Mouse (Mus musculus) mouse trophoblast stem cell (cell line): ENCODE data around the gene Gm37240.

Experiments used
- in situ Hi-C, 2 experiments: fragments of 300-500 bp; cut with MseI, MboI; formaldehyde crosslinking; loops; 2 replicates in 1 of 2; 3 replicates in 1 of 2; pipeline ENCODE4 v1.15.1; 2025

The Gm37240 gene

DNA sequence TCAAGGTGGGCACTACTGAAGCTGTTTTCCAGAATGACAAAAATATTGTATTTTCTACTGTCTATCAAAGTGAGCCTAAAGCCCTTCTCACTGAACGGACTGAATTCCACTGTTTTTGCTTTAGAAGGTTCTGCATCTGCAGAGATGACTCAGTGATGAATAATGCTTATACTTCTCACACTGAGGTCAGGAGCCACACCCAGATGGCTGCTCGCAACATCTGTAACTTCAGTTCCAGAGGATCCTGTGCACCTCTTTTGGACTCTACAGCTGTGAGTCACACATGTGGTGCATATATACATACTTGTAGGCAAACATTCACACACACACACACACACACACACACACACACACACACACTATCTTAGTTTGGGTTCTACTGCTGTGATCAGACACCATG lies 602.8 kb downstream of the Gm37240 start:
- in situ Hi-C loops: no loop called here

DNA sequence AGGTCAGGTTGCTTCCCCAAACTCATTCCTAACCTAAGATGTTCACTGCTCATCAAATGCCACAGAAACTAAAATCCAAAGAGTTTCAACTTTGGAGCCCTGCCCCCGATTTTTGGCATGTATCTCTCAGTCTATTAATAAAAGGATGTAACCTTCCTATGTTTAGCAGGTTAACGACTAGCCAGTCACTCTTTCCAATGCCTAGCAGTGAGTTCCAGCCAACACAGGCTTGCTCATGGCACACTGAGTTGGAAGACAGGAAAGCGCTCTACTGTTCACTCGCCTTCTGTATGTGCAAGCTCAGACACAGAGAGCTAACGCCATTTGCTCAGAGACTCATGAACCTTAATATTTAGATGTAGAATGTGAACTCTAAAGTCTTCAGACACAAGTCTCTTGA lies 604.5 kb downstream of the Gm37240 start:
- in situ Hi-C loops: no loop called here

DNA sequence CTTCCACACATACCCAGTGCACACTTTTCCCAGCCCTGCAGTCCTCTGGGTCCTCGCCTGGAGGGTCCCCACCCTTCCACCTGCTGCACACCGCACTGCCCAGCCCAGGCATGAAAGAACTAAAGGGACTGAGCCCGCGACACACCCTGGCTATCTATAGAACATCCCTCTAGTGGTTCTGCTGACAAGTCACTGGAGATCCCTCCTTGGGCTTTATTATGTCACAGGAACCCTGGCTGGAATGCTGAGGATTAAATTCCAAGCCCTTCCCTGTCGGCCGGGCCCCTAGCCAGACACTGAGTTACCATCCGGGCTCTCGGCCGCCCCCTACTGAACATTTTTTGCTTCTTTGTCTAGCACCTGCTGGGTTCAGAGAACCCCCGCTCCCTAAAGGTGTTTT lies 612.2 kb downstream of the Gm37240 start:
- in situ Hi-C loops: loop anchor here in 1 of 2 experiments (10.0 kb wide), 1 partner anchor 350 kb away; no protein-coding TSS in a partner anchor

- in situ Hi-C loops: loop anchor here in 1 of 2 experiments (10.0 kb wide), 1 partner anchor 347 kb away; no protein-coding TSS in a partner anchor
Observed at GRCm38 (mm10) chr3:85271491-85271890, 615.8 kb downstream of the Gm37240 start.

- in situ Hi-C loops: no loop called here
Observed at GRCm38 (mm10) chr3:85264963-85265362, 622.4 kb downstream of the Gm37240 start.

DNA sequence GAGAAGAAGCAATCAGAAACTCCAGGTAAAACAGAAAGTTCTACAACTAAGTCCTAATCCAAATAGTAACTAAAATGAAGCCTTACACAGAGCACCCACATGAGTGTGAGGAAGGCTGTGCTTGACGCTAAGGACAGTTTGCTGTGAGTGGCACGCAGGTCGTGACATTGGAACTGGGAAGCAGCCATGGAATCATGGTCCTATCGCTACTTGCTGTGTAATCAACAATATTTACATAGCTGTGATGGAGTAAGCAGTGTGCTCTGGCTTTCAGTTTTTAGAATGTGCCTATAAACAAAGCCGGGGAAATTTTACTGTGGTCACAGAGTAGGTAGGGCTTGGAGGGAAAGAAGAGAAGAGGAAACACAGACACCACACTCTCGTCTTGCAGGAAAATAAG lies 622.8 kb downstream of the Gm37240 start:
- in situ Hi-C loops: no loop called here

DNA sequence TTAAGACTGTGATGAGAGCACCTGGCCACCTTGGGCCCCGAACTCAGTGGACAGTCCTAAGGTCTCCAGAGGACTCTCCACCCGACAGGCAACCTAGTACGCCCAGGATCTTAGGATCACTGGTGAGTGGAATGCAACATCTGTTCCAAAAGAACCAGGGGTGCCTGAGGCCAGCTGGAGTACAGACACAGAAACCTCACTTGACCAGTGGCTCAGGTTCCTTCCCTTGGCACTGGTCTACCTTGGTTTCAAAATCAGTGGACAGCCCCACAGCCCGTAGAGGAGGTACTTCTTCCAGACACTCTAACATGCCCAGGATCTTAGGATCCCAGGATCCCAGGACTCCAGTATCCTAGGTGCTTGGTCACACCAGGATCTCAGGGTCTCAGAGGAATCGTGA lies 632.8 kb downstream of the Gm37240 start:
- in situ Hi-C loops: no loop called here

DNA sequence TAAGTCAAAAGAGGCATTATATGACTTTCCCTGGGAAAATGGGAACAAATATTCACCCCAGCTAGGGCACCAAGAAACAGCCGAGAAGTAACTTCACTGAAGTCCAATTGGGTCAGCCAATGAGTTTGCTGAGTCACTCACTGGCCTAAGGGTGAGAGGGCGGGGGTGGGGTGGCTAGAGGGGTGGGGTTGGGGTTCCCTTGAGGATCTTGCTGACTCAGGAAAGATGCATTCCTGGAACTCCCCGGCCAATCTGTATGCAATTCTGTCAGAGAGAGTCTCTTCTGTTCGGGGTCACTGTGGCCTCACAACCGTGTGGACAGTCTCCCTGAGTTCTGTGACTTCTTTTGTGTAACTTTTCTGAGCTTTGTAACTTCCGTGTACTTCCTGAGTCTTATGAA lies 635.7 kb downstream of the Gm37240 start:
- in situ Hi-C loops: no loop called here

GRCm38 (mm10) chr3:85246131-85246530 lies 641.2 kb downstream of the Gm37240 start:
- in situ Hi-C loops: no loop called here

GRCm38 (mm10) chr3:85236546-85236945 lies 650.8 kb downstream of the Gm37240 start:
- in situ Hi-C loops: no loop called here

GRCm38 (mm10) chr3:85232846-85233245 lies 654.5 kb downstream of the Gm37240 start:
- in situ Hi-C loops: no loop called here

- in situ Hi-C loops: no loop called here
Observed at GRCm38 (mm10) chr3:85222046-85222445, 665.3 kb downstream of the Gm37240 start.

- in situ Hi-C loops: no loop called here
Observed at GRCm38 (mm10) chr3:85214926-85215325, 672.4 kb downstream of the Gm37240 start.

DNA sequence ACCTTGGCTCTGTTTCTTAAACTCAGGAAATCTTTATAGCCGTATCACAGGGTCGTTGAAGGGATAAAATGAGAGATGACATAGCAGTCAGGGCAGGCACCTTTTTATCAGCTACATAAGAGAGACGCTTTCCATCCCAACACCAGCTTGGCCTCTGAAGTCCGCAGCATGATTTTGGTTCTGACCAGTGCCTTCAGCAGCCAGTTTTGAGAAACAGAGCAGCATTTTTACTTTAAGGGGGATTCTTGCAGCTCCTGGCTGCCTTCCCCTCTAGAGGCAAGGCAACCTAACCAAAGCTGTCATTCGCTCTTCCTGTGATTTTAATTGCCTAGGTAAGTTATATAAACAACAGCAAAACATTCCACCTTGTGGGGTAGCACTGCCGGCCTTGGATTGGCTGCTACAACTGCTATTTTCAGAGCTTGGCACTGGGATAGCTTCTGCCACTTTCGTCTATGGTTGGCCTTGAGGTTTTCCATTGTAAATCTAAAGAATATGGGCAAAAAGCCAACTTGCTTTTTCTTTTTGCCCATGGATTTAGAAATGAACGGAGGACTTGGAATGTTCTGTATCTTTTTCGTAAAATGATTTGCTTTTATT lies 674.5 kb downstream of the Gm37240 start:
- in situ Hi-C loops: no loop called here

GRCm38 (mm10) chr3:85209887-85210844 lies 677.2 kb downstream of the Gm37240 start:
- in situ Hi-C loops: no loop called here

- in situ Hi-C loops: no loop called here
Observed at GRCm38 (mm10) chr3:85206475-85206874, 680.8 kb downstream of the Gm37240 start.

DNA sequence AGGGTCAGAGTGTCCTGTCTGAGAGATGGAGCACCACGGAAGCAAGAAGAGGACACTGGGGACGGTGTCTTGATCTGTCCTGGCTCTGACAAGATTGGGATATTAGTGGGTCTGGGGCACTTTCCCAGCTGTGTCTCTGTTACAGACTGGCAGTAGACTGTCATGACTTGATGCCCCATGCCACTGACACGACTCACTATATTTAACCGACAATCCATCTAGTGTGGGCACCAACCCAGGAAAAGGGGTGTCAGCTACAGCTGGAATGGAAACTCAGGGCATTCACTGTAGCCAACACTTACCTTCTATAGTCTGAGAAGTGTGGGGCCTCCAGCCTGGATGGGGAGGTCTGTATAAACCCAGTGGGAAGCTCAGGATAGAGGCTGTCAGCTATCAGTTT lies 681.4 kb downstream of the Gm37240 start:
- in situ Hi-C loops: no loop called here

DNA sequence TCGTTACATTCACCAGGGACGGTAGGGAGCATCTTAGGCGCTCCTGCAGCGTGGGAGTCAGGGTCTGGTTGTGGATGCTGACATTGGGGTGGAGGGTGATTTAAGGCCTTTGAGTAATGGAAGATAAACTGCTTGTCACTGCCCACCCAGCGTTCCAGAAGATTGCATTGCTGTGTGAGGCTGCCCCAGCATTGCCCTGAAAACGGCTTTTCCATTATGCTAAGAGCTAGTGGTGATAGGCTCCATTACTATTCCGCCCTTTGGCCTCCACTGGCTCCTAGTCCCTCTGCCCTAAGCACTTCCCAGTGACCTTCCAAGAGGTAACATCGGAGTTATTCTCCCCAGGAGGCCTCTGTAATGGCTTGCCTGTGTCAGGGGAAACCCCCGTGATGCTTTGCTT lies 683.7 kb downstream of the Gm37240 start:
- in situ Hi-C loops: no loop called here

DNA sequence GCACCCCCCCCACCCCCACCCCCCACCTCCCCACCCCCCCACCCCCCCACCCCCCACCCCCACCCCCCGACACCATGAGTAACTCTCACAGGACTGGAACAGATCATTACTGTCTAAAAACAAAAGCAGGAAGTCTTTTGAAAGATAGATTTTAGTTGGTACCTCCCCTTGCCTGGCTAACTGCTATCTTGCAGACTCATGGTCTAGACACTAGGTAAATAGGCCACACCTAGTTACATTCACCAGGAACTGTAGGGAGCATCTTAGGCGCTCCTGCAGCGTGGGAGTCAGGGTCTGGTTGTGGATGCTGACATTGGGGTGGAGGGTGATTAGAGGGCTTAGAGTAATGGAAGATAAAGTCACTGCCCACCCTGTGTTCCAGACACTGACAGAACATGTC lies 684.6 kb downstream of the Gm37240 start:
- in situ Hi-C loops: no loop called here

DNA sequence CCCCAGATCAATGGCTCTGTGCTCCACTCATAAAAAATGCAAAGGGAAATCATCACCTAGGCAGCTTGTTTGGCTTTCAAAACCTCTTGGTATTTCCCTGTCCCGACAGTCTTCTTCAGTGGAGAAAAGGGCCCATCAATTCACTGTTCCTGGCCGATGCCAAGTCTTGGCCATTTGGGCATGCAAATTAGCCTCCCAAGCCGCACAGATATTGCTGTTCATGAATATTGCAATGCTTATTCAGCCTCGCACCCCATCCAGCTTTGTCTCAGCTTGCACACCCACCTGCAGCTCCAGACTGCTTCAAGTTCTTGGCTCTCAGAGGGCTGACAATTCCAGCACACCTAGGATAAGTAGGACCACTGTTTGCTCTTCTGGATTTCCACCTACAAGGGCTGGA lies 685.5 kb downstream of the Gm37240 start:
- in situ Hi-C loops: no loop called here

DNA sequence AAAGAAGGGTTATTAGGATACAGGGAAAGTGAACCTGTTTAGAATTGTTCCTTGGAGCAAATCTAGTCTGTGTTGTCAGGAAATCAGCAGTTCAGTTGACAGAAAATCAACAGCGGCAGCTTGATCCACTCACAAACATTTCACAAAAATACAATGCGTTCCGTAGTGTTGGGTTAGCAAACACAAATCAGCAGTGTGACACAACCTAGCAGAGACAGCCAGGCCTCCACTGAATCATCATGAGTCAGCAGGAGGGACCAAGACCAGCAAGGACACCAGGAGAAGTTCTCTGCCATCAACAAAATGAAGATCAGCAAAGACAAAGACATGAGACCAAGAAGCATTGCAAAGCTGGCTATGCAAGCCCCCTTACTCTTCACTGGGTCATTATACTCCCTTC lies 688.8 kb downstream of the Gm37240 start:
- in situ Hi-C loops: no loop called here

- in situ Hi-C loops: no loop called here
Observed at GRCm38 (mm10) chr3:85197148-85197547, 690.2 kb downstream of the Gm37240 start.

- in situ Hi-C loops: no loop called here
Observed at GRCm38 (mm10) chr3:85196591-85196990, 690.7 kb downstream of the Gm37240 start.
